Mouse (Mus musculus): ENCODE data around the gene Rai1. TPM values are rescaled to one million over a fixed set of nuclear protein-coding genes. Genes with fewer than 3 reads are reported as not detected.
A peak's percentile ranks its signal among the peaks of the same experiment; 100 is the strongest.

Gene Rai1
- total and polyA plus RNA-seq, 3 experiments = 26.3 to 101 (median 56.7) TPM

DNA sequence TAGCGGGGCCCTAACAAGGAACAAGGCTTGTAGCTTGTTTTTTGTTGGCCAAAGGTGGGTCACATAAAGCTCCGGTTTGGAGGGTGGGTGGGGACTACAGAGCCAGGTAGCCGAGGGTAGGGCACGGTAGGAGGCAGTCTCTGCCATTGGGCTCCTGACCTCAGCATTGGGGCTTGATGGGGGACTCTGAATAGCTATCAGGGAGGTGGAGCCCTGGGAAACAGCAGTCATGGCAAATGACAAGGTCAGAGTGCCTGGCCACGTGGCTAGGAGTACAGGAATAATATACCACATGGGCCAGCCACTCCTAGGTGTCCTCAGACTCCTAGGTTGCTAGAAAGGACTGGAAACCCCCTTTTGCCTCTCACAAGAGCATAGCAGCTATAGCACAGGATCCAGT, 91.5 kb downstream of the Rai1 start:
- Histone ChIP-seq H3K27ac (ENCODE audit: control insufficient read depth, low read depth, low read length) (no peak overlapping the region), H3K4me3 (ENCODE audit: control insufficient read depth in 1 of 2, insufficient read depth in 1 of 2, low read depth in 2 of 2, low read length in 2 of 2) (no peak overlapping the region), H3K36me3 (ENCODE audit: control insufficient read depth in 1 of 2, insufficient read depth in 2 of 2, low read length in 2 of 2) (peaks cover 0 to 10% of the 10 kb centered on the region in 2 experiments; a peak in 2 of 4 replicates), H3K9me3 (replicated peaks; ENCODE audit: insufficient read depth, low read length) (no peaks in the 10 kb centered on the region), H3K4me1 (ENCODE audit: control insufficient read depth in 1 of 2, insufficient read depth in 2 of 2, low read length in 2 of 2) (no peaks in the 10 kb centered on the region), H3K9ac (ENCODE audit: control insufficient read depth, low read depth, low read length, poor library complexity, severe bottlenecking) (no peak overlapping the region), H3K79me2 (ENCODE audit: control insufficient read depth, insufficient read depth, low read length, poor library complexity) (no peaks in the 10 kb centered on the region), H3K27me3 (ENCODE audit: control insufficient read depth in 1 of 2, insufficient read depth in 2 of 2, low read length in 2 of 2) (no peaks in the 10 kb centered on the region)
- TF ChIP-seq USF2 (IDR thresholded peaks at IDR 0.05; ENCODE audit: borderline replicate concordance in 1 of 2, insufficient read depth in 1 of 2, low read depth in 1 of 2, low read length in 2 of 2) (no peak), GABPA (IDR thresholded peaks at IDR 0.05; ENCODE audit: low read depth, low read length) (no peak), ZKSCAN1 (IDR thresholded peaks at IDR 0.05; ENCODE audit: low read depth, low read length) (no peak), SIN3A (IDR thresholded peaks at IDR 0.05; ENCODE audit: low read length) (no peak), RCOR1 (IDR thresholded peaks at IDR 0.05; ENCODE audit: low read depth, low read length) (no peak), UBTF (IDR thresholded peaks at IDR 0.05; ENCODE audit: borderline replicate concordance, insufficient read depth, low read depth, low read length) (no peak), MAZ (IDR thresholded peaks at IDR 0.05; ENCODE audit: low read depth, low read length) (no peak), MAFK (IDR thresholded peaks at IDR 0.05; ENCODE audit: borderline replicate concordance, low read depth, low read length) (no peak), POLR2AphosphoS2 (IDR thresholded peaks at IDR 0.05; ENCODE audit: low read length) (no peak), NELFE (IDR thresholded peaks at IDR 0.05; ENCODE audit: low read depth, low read length) (no peak), MXI1 (IDR thresholded peaks at IDR 0.05; ENCODE audit: low read depth, low read length) (no peak), ZNF384 (IDR thresholded peaks at IDR 0.05; ENCODE audit: low read depth, low read length) (no peak), JUND (IDR thresholded peaks at IDR 0.05; ENCODE audit: low read depth, low read length) (no peak)
- no peak for DNase-seq (ENCODE audit: low read depth, low spot score)

DNA sequence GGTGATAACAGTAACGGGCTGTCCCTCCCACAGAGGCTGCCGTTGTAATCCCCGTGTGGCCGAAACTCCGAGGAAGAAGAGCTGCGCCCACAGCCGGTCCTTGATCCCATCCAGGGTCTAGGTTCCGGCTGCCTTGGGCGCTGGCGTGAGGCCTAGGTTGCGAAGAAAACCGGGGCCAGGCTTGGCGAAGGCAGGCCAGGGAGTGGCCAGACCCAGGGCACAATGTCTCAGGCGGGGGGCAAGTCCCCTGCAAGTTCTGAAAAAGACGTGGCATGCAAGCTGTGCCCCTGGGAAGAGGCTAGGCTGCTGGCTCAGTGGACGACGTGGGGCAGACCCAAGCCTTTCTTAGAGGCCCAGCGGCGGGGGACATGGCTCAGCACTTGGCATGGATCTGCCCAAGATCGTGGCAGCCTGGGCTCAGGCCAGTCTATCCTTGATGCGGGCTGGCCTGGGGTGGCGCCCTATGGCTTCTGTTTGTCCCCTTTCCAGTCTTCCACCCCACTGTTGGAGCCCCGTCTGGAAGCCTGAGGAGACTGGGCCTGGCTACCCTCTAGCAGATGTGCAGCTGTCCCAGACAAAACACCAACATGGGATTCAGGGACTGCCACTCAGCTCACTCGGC, 93.3 kb downstream of the Rai1 start:
- Histone ChIP-seq H3K36me3 (ENCODE audit: control insufficient read depth in 1 of 2, insufficient read depth in 2 of 2, low read length in 2 of 2) (peaks cover 0 to 15% of the 10 kb centered on the region in 2 experiments; a peak in 2 of 4 replicates), H3K27me3 (ENCODE audit: control insufficient read depth in 1 of 2, insufficient read depth in 2 of 2, low read length in 2 of 2) (no peaks in the 10 kb centered on the region), H3K9ac (ENCODE audit: control insufficient read depth, low read depth, low read length, poor library complexity, severe bottlenecking) (no peak overlapping the region), H3K79me2 (ENCODE audit: control insufficient read depth, insufficient read depth, low read length, poor library complexity) (no peaks in the 10 kb centered on the region), H3K9me3 (replicated peaks; ENCODE audit: insufficient read depth, low read length) (no peaks in the 10 kb centered on the region), H3K4me1 (ENCODE audit: control insufficient read depth in 1 of 2, insufficient read depth in 2 of 2, low read length in 2 of 2) (no peaks in the 10 kb centered on the region), H3K27ac (ENCODE audit: control insufficient read depth, low read depth, low read length) (no peak overlapping the region), H3K4me3 (ENCODE audit: control insufficient read depth in 1 of 2, insufficient read depth in 1 of 2, low read depth in 2 of 2, low read length in 2 of 2) (no peak overlapping the region)
- peak; percentile 85 for TF ChIP-seq POLR2AphosphoS2 (IDR thresholded peaks at IDR 0.05; ENCODE audit: low read length)
- TF ChIP-seq UBTF (IDR thresholded peaks at IDR 0.05; ENCODE audit: borderline replicate concordance, insufficient read depth, low read depth, low read length) = no peak
- peak; percentile 36; the same call in 1 of the 2 replicates for TF ChIP-seq ZMIZ1 (IDR thresholded peaks at IDR 0.05; ENCODE audit: low read depth, low read length)
- no peak for TF ChIP-seq MYB (IDR thresholded peaks at IDR 0.05; ENCODE audit: low read depth, low read length)
- no peak for TF ChIP-seq SIN3A (IDR thresholded peaks at IDR 0.05; ENCODE audit: low read length)
- no peak for TF ChIP-seq E2F4 (IDR thresholded peaks at IDR 0.05; ENCODE audit: borderline replicate concordance, low read depth, low read length)
- TF ChIP-seq POLR2A (IDR thresholded peaks at IDR 0.05; ENCODE audit: control insufficient read depth in 1 of 2, insufficient read depth in 1 of 2, low read depth in 1 of 2, low read length in 2 of 2, poor library complexity in 1 of 2) = no peak; a peak in 1 of 4 replicates
- DNase-seq (ENCODE audit: low read depth, low spot score) = peak; percentile 32

Measured in MEL (cell line).